Mouse (Mus musculus) intestine, embryonic 16.5 days (tissue): ENCODE measurements around the gene Tbc1d8. TPM values are rescaled to one million over a fixed set of nuclear protein-coding genes. Genes with fewer than 3 reads are reported as not detected.

Experiments
- ATAC-seq: fragments of 200-750 bp; cut with Nextera tagmentation; 2 replicates; pipeline ENCODE4 v1.8.0; 2017; ENCODE audit warnings: moderate TSS enrichment, moderate library complexity
- H3K27ac ChIP-seq: fragments of 300-500 bp; sonication (generic); 2 replicates; pipeline ENCODE4 v1.5.1; 2014; ENCODE audit warnings: mild to moderate bottlenecking, low read length
- H3K27me3 ChIP-seq: fragments of 300-500 bp; sonication (generic); replicated peaks from 2 replicates; pipeline ENCODE4 v1.6.1; 2014; ENCODE audit warnings: low read length, control low read depth, mixed read lengths; ENCODE audit not compliant: control insufficient read depth, insufficient read depth
- H3K36me3 ChIP-seq: fragments of 300-500 bp; sonication (generic); 2 replicates; pipeline ENCODE4 v1.6.1; 2014; ENCODE audit warnings: low read length, control low read depth; ENCODE audit not compliant: control insufficient read depth, insufficient read depth
- H3K4me1 ChIP-seq: fragments of 300-500 bp; sonication (generic); 2 replicates; pipeline ENCODE4 v1.6.1; 2014; ENCODE audit warnings: low read length, control low read depth, mixed read lengths; ENCODE audit not compliant: control insufficient read depth, insufficient read depth
- H3K4me2 ChIP-seq: fragments of 300-500 bp; sonication (generic); 2 replicates; pipeline ENCODE4 v1.6.1; 2014; ENCODE audit warnings: low read depth, low read length, control low read depth
- H3K4me3 ChIP-seq: fragments of 300-500 bp; sonication (generic); 2 replicates; pipeline ENCODE4 v1.5.1; 2014; ENCODE audit warnings: mild to moderate bottlenecking, low read length
- H3K9ac ChIP-seq: fragments of 300-500 bp; sonication (generic); 2 replicates; pipeline ENCODE4 v1.6.1; 2014; ENCODE audit warnings: low read depth, low read length
- H3K9me3 ChIP-seq: fragments of 300-500 bp; sonication (generic); 2 replicates; pipeline ENCODE4 v1.6.1; 2016; ENCODE audit warnings: low read length, control low read depth; ENCODE audit not compliant: control insufficient read depth
- WGBS: fragments of 180-500 bp; shearing (Covaris S2); extraction: QIAGEN DNeasy Blood & Tissue Kit; methylation state at CpG from one replicate; pipeline ENCODE4 v1.1.7; 2014; 5-methylcytosine and 5-hydroxymethylcytosine counted together
- polyA plus RNA-seq: library from polyadenylated mRNA; unstranded; fragments of >200 nt; fragmentation: Nextera tagmentation; extraction: Ambion mirVana; gene quantifications from 2 replicates; pipeline ENCODE4 v1.2.1, GENCODE M21; 2015

Tbc1d8 gene
- polyA plus RNA-seq, 1 experiment from 2014 or later, result 7.3 TPM

- H3K9ac ChIP-seq, result no peak overlapping the region
- H3K27ac ChIP-seq, result no peak overlapping the region
- no peaks in the 10 kb centered on the region for H3K9me3 ChIP-seq
- H3K27me3 ChIP-seq, result no peaks in the 10 kb centered on the region
- no peak for ATAC-seq
- no peaks in the 10 kb centered on the region for H3K36me3 ChIP-seq
- H3K4me3 ChIP-seq, result no peak overlapping the region
- no peak overlapping the region for H3K4me2 ChIP-seq
- 58% methylated on average over 10 of the region's 10 CpGs for WGBS
- 0 out of 2 replicates have a peak, but pooled peaks cover 3% of the 10 kb centered on the region for H3K4me1 ChIP-seq
These were observed 3.7 kb upstream of the Tbc1d8 start for GRCm38 (mm10) chr1:39482115-39482815.

GRCm38 (mm10) chr1:39479254-39479653, 699 bp upstream of the Tbc1d8 start:
- Histone ChIP-seq H3K4me1 (peaks cover 8% of the 10 kb centered on the region), H3K27me3 (no peaks in the 10 kb centered on the region), H3K36me3 (no peaks in the 10 kb centered on the region), H3K4me3 (no peak overlapping the region), H3K4me2 (no peak overlapping the region; the same call in 1 of the 2 replicates), H3K9ac (no peak overlapping the region), H3K9me3 (no peaks in the 10 kb centered on the region), H3K27ac (no peak overlapping the region)
- ATAC-seq, result no peak
- WGBS, result 65% methylated on average over 5 of the region's 5 CpGs

DNA sequence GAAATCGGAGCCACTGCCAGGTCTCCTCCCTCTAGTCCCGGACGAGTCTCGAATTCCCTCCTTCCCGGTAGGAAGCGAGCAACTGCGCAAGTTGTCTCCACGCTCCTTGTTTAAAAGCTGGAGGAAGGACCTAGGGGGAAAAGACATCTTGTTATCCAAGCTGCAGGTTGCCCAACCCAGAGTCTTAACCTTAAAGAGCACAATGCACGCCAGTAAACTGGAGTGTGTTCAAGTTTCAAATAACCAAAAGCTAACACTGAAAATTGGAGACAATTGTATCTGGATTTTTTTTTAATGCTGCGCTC, 293 bp upstream of the Tbc1d8 start:
- peak overlapping the region; percentile 54 for H3K9ac ChIP-seq
- H3K27me3 ChIP-seq, result no peaks in the 10 kb centered on the region
- ATAC-seq, result no peak
- no peaks in the 10 kb centered on the region for H3K36me3 ChIP-seq
- peak overlapping the region; percentile 59; the same call in 1 of the 2 replicates for H3K27ac ChIP-seq
- WGBS, result 4% methylated on average over 10 of the region's 10 CpGs
- H3K4me2 ChIP-seq, result peak overlapping the region; percentile 76
- H3K9me3 ChIP-seq, result no peaks in the 10 kb centered on the region
- H3K4me3 ChIP-seq, result peak overlapping the region; percentile 78
- H3K4me1 ChIP-seq, result peaks cover 8% of the 10 kb centered on the region

- H3K4me2 ChIP-seq, result peak overlapping the region; percentile 76
- H3K4me1 ChIP-seq, result peaks cover 8% of the 10 kb centered on the region
- H3K36me3 ChIP-seq, result no peaks in the 10 kb centered on the region
- H3K9me3 ChIP-seq, result no peaks in the 10 kb centered on the region
- no peak overlapping the region for H3K27ac ChIP-seq
- H3K27me3 ChIP-seq, result no peaks in the 10 kb centered on the region
- 64% methylated on average over 5 of the region's 5 CpGs for WGBS
- H3K4me3 ChIP-seq, result peak overlapping the region; percentile 78
- H3K9ac ChIP-seq, result peak overlapping the region; percentile 82
- no peak for ATAC-seq
These were observed 1.5 kb downstream of the Tbc1d8 start for GRCm38 (mm10) chr1:39477064-39477463.

GRCm38 (mm10) chr1:39476341-39476740, 2.2 kb downstream of the Tbc1d8 start:
- Histone ChIP-seq H3K4me3 (no peak overlapping the region), H3K36me3 (no peaks in the 10 kb centered on the region), H3K9ac (no peak overlapping the region), H3K27ac (no peak overlapping the region), H3K9me3 (no peaks in the 10 kb centered on the region), H3K4me1 (peaks cover 8% of the 10 kb centered on the region), H3K27me3 (no peaks in the 10 kb centered on the region), H3K4me2 (0 out of 2 replicates have a peak overlapping the region, but pooled peaks have one; percentile 76)
- WGBS, result 52% methylated on average over 1 of the region's 1 CpGs
- no peak for ATAC-seq

DNA sequence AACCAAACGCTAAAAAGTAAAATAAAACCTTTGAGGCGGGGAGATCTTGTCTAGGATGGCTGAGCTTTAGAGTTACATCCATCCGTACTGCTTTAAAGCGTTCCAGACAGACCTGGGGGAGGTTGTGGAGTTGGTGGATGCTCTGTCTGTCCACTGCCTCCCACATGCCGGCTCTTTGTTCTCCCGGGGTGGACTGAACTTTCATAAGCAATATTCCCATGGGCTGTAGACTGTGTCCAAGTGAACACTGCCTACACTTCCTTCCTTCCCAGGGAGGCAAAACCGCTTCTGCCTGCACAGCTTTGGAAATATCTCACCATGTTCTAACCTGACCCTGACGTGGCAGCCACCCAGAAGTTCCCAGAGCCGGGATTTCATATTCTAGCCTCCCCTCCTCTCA, 4.0 kb downstream of the Tbc1d8 start:
- no peak overlapping the region for H3K9ac ChIP-seq
- no peaks in the 10 kb centered on the region for H3K9me3 ChIP-seq
- no peak overlapping the region for H3K4me3 ChIP-seq
- H3K36me3 ChIP-seq, result no peaks in the 10 kb centered on the region
- H3K4me2 ChIP-seq, result no peak overlapping the region
- WGBS, result 80% methylated on average over 9 of the region's 9 CpGs
- peaks cover 8% of the 10 kb centered on the region for H3K4me1 ChIP-seq
- no peak for ATAC-seq
- no peaks in the 10 kb centered on the region for H3K27me3 ChIP-seq
- no peak overlapping the region for H3K27ac ChIP-seq

GRCm38 (mm10) chr1:39471298-39471902, 7.2 kb downstream of the Tbc1d8 start:
- no peaks in the 10 kb centered on the region for H3K27me3 ChIP-seq
- no peaks in the 10 kb centered on the region for H3K36me3 ChIP-seq
- WGBS, result 50% methylated on average over 9 of the region's 9 CpGs
- H3K27ac ChIP-seq, result no peak overlapping the region
- H3K4me1 ChIP-seq, result no peaks in the 10 kb centered on the region; the same call in 1 of the 2 replicates
- no peak overlapping the region for H3K4me3 ChIP-seq
- H3K9ac ChIP-seq, result no peak overlapping the region
- no peaks in the 10 kb centered on the region for H3K9me3 ChIP-seq
- H3K4me2 ChIP-seq, result no peak overlapping the region
- no peak for ATAC-seq

DNA sequence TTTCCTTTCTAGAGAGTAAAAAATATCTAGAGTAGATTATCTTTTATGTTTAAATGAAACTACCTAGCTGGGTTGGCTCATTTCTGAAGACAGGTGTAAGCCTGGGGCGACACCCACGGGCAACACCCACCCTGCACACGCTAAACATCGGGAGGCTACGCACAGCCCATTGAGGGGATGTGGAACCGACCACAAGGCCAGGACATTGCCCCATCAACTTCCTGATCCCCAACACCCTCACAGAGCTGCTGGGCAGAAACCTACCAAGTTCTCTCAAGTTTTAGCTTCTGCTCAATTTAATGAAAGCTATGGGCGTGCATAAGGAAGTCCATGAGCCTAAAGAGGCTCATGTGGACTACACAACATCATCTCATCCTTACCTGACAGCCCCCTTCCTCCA, 9.6 kb downstream of the Tbc1d8 start:
- Histone ChIP-seq H3K36me3 (no peaks in the 10 kb centered on the region), H3K27me3 (no peaks in the 10 kb centered on the region), H3K4me1 (no peaks in the 10 kb centered on the region), H3K9me3 (no peaks in the 10 kb centered on the region), H3K9ac (no peak overlapping the region), H3K4me2 (no peak overlapping the region), H3K4me3 (no peak overlapping the region), H3K27ac (no peak overlapping the region)
- no peak for ATAC-seq
- WGBS, result 78% methylated on average over 7 of the region's 7 CpGs

DNA sequence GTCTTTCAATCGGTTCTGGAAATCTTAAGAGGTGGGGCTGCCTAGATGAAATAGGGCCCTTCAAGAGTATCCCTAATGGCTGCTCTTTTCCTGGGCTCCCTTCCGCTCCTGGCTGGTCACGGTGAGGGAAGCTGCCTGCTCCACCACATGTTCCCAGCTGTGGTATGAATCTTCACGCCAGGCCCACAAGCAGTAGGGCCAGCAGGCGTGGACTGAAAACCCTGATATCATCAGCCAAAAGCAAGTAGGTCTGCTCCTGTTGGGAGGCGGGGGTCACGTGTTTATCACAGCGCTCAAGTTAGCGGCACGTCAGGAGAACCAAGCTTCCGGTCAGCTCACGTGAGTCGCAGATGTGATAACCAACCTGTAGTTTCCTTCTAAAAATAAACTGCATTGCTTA, 12.0 kb downstream of the Tbc1d8 start:
- H3K4me2 ChIP-seq, result no peak overlapping the region
- ATAC-seq, result no peak
- no peaks in the 10 kb centered on the region for H3K27me3 ChIP-seq
- H3K9me3 ChIP-seq, result no peaks in the 10 kb centered on the region
- WGBS, result 87% methylated on average over 13 of the region's 13 CpGs
- H3K9ac ChIP-seq, result no peak overlapping the region
- no peaks in the 10 kb centered on the region for H3K36me3 ChIP-seq
- no peak overlapping the region for H3K4me3 ChIP-seq
- no peak overlapping the region for H3K27ac ChIP-seq
- no peaks in the 10 kb centered on the region for H3K4me1 ChIP-seq
